ENCODE assay signal across 8 mouse cellular contexts in genomic region chr15:80012527-80013201, GRCm38 (mm10). TPM values are rescaled to one million over a fixed set of nuclear protein-coding genes. Genes with fewer than 3 reads are reported as not detected.
DNase-seq lines count a peak whose midpoint lies in the region; ATAC-seq and TF ChIP-seq lines count a peak whose summit lies in the region.

No protein-coding gene starts in this region.

- peak; percentile 53 for ATAC-seq in forebrain, embryonic 15.5 days (replicated peaks)
- peak; percentile 72 for ATAC-seq in hindbrain, embryonic 13.5 days (ENCODE audit: low FRiP score)
- ATAC-seq in lung, postnatal 0 days, result peak; percentile 75

- peak overlapping the region; percentile 58 for H3K9ac ChIP-seq in forebrain, embryonic 15.5 days (replicated peaks)
- peak overlapping the region; percentile 86 for H3K9ac ChIP-seq in hindbrain, embryonic 13.5 days
- H3K9ac ChIP-seq in lung, postnatal 0 days (replicated peaks; ENCODE audit: low read depth), result peak overlapping the region; percentile 76

- H3K4me2 ChIP-seq in forebrain, embryonic 15.5 days (replicated peaks), result peak overlapping the region; percentile 95
- H3K4me2 ChIP-seq in hindbrain, embryonic 13.5 days, result peak overlapping the region; percentile 91
- peak overlapping the region; percentile 95 for H3K4me2 ChIP-seq in lung, postnatal 0 days (replicated peaks; ENCODE audit: low read depth, low read length)

- no peaks in the 10 kb centered on the region for H3K36me3 ChIP-seq in forebrain, embryonic 15.5 days
- no peaks in the 10 kb centered on the region for H3K36me3 ChIP-seq in hindbrain, embryonic 13.5 days
- no peaks in the 10 kb centered on the region for H3K36me3 ChIP-seq in lung, postnatal 0 days (ENCODE audit: insufficient read depth, low read length)

- TF ChIP-seq EP300 in lung, postnatal 0 days (IDR thresholded peaks at IDR 0.05), result no peak

- DNase-seq in ES-CJ7 (ENCODE audit: low read depth, low spot score) (peak; percentile 78), adipocyte (ENCODE audit: low spot score) (no peak)
- peak; percentile 75 for DNase-seq in cerebellum, adult 11 months
- peak; percentile 54 to 65 for DNase-seq in layer of hippocampus, postnatal 25 days (ENCODE audit: extremely low spot score in 1 of 2, low spot score in 1 of 2)
- DNase-seq in lung, postnatal 0 days (ENCODE audit: low spot score), result peak; percentile 81
- DNase-seq in right cerebral cortex, adult 2 months (ENCODE audit: low spot score in 2 of 2), result peak; percentile 67 to 72

- under 1% methylated on average over 56 of the region's 60 CpGs for WGBS in forebrain, embryonic 15.5 days
- WGBS in hindbrain, embryonic 13.5 days, result under 1% methylated on average over 52 of the region's 60 CpGs
- 3% methylated on average over 29 of the region's 60 CpGs for WGBS in lung, postnatal 0 days

- no peak for TF ChIP-seq CTCF in lung, postnatal 0 days (IDR thresholded peaks at IDR 0.05)

- no peaks in the 10 kb centered on the region for H3K9me3 ChIP-seq in forebrain, embryonic 15.5 days
- no peaks in the 10 kb centered on the region for H3K9me3 ChIP-seq in hindbrain, embryonic 13.5 days
- no peaks in the 10 kb centered on the region for H3K9me3 ChIP-seq in lung, postnatal 0 days (ENCODE audit: low read length)

- H3K4me1 ChIP-seq in forebrain, embryonic 15.5 days, result peaks cover 59% of the 10 kb centered on the region
- H3K4me1 ChIP-seq in hindbrain, embryonic 13.5 days (replicated peaks), result peaks cover 48% of the 10 kb centered on the region
- H3K4me1 ChIP-seq in lung, postnatal 0 days (ENCODE audit: insufficient read depth, low read depth, low read length), result peaks cover 8% of the 10 kb centered on the region; the same call in 1 of the 2 replicates

- peaks cover 61% of the 10 kb centered on the region for H3K27me3 ChIP-seq in forebrain, embryonic 15.5 days
- H3K27me3 ChIP-seq in hindbrain, embryonic 13.5 days, result peaks cover 79% of the 10 kb centered on the region
- H3K27me3 ChIP-seq in lung, postnatal 0 days (replicated peaks; ENCODE audit: insufficient read depth, low read length), result peaks cover 7% of the 10 kb centered on the region; the same call in 1 of the 2 replicates

- peak overlapping the region; percentile 55 for H3K4me3 ChIP-seq in forebrain, embryonic 15.5 days
- H3K4me3 ChIP-seq in hindbrain, embryonic 13.5 days, result peak overlapping the region; percentile 69
- H3K4me3 ChIP-seq in lung, postnatal 0 days (ENCODE audit: low read depth, low read length), result peak overlapping the region; percentile 64

- peak overlapping the region; percentile 52 for H3K27ac ChIP-seq in forebrain, embryonic 15.5 days (replicated peaks)
- H3K27ac ChIP-seq in hindbrain, embryonic 13.5 days, result peak overlapping the region; percentile 76
- H3K27ac ChIP-seq in lung, postnatal 0 days (ENCODE audit: low read length), result peak overlapping the region; percentile 79

RNA-seq across cellular contexts. Expression of gene Pdgfb, which starts 2.1 kb away (rescaled TPM):
- polyA plus RNA-seq in forebrain, embryonic 15.5 days (2015; fragmentation: Nextera tagmentation; extraction: Ambion mirVana), result 3.0 and 3.3 TPM in 2 replicates
- 2.4 and 2.8 TPM in 2 replicates for polyA plus RNA-seq in hindbrain, embryonic 13.5 days (2015; fragmentation: Nextera tagmentation; extraction: Ambion mirVana)
- 10 to 100 TPM; 28.9 to 33.6 TPM for total RNA-seq in layer of hippocampus, postnatal 25 days (2021)
- 10.5 and 14.2 TPM in 2 replicates for polyA plus RNA-seq in lung, postnatal 0 days (2015; fragmentation: Nextera tagmentation; extraction: Ambion mirVana)

RNA-seq across cellular contexts. Expression of gene Cbx7, which starts 41.7 kb away (rescaled TPM):
- 3.6 TPM in 2 replicates for polyA plus RNA-seq in forebrain, embryonic 15.5 days (2015; fragmentation: Nextera tagmentation; extraction: Ambion mirVana)
- 3.6 and 3.7 TPM in 2 replicates for polyA plus RNA-seq in hindbrain, embryonic 13.5 days (2015; fragmentation: Nextera tagmentation; extraction: Ambion mirVana)
- total RNA-seq in layer of hippocampus, postnatal 25 days (2021), result 10 to 100 TPM; 32.1 to 35.7 TPM
- polyA plus RNA-seq in lung, postnatal 0 days (2015; fragmentation: Nextera tagmentation; extraction: Ambion mirVana), result 4.1 and 4.5 TPM in 2 replicates
